Mouse (Mus musculus) adrenal gland, postnatal 25 days (tissue): ENCODE measurements at regions not wholly inside any gene's neighbourhood (a gene's known extent, or its start where the extent isn't known, plus 50 kb on each side); places are given as distances from the start of the nearest gene placed in this dataset.
A peak's percentile ranks its signal among the peaks of the same experiment; 100 is the strongest.
"Not testable (repeated sequence)": the region's sequence is repeated elsewhere in the genome, so short reads cannot be mapped to it uniquely, and the experiment has no call there.

ENCODE experiments used
- DNase-seq: peaks from one replicate; pipeline ENCODE4 v3.0.0; 2021; ENCODE audit warnings: mixed read lengths

- DNase-seq, result no peak
These were observed 100.0 kb downstream of the Wdr20rt start for GRCm38 (mm10) chr12:65325347-65325746.

GRCm38 (mm10) chr12:65328532-65328931, 103.2 kb downstream of the Wdr20rt start:
- no peak for DNase-seq

GRCm38 (mm10) chr12:65329678-65330077, 104.4 kb downstream of the Wdr20rt start:
- DNase-seq, result no peak

- DNase-seq, result no peak
These were observed 114.7 kb downstream of the Wdr20rt start for GRCm38 (mm10) chr12:65340009-65340408.

GRCm38 (mm10) chr12:65347251-65347650, 121.9 kb downstream of the Wdr20rt start:
- no peak for DNase-seq

- no peak for DNase-seq
These were observed 124.2 kb downstream of the Wdr20rt start for GRCm38 (mm10) chr12:65349535-65349934.

- no peak for DNase-seq
These were observed 138.9 kb downstream of the Wdr20rt start for GRCm38 (mm10) chr12:65364179-65364578.

- no peak for DNase-seq
These were observed 142.0 kb downstream of the Wdr20rt start for GRCm38 (mm10) chr12:65367334-65367733.

GRCm38 (mm10) chr12:65367866-65368419, 142.6 kb downstream of the Wdr20rt start:
- no peak for DNase-seq

- DNase-seq, result no peak
These were observed 146.3 kb downstream of the Wdr20rt start for GRCm38 (mm10) chr12:65371650-65372049.

GRCm38 (mm10) chr12:65379321-65379720, 154.0 kb downstream of the Wdr20rt start:
- DNase-seq, result no peak

- no peak for DNase-seq
These were observed 156.9 kb downstream of the Wdr20rt start for GRCm38 (mm10) chr12:65382118-65382791.

GRCm38 (mm10) chr12:65382796-65383195, 157.5 kb downstream of the Wdr20rt start:
- not testable (repeated sequence) for DNase-seq

GRCm38 (mm10) chr12:65386005-65386645, 160.8 kb downstream of the Wdr20rt start:
- DNase-seq, result no peak

- DNase-seq, result no peak
These were observed 161.7 kb downstream of the Wdr20rt start for GRCm38 (mm10) chr12:65387042-65387441.

- DNase-seq, result no peak
These were observed 164.2 kb downstream of the Wdr20rt start for GRCm38 (mm10) chr12:65389512-65389911.

GRCm38 (mm10) chr12:65390330-65390729, 165.0 kb downstream of the Wdr20rt start:
- DNase-seq, result no peak

- peak; percentile 4 for DNase-seq
These were observed 176.6 kb downstream of the Wdr20rt start for GRCm38 (mm10) chr12:65401728-65402419.

GRCm38 (mm10) chr12:65403124-65403523, 177.8 kb downstream of the Wdr20rt start:
- DNase-seq, result no peak

- no peak for DNase-seq
These were observed 187.8 kb downstream of the Wdr20rt start for GRCm38 (mm10) chr12:65413034-65413700.

- DNase-seq, result no peak
These were observed 189.1 kb downstream of the Wdr20rt start for GRCm38 (mm10) chr12:65414393-65414792.

- DNase-seq, result no peak
These were observed 191.6 kb downstream of the Wdr20rt start for GRCm38 (mm10) chr12:65416909-65417308.

GRCm38 (mm10) chr12:65420127-65420526, 194.8 kb downstream of the Wdr20rt start:
- DNase-seq, result no peak
